24 mouse cellular contexts compared by ENCODE assay signal in genomic region chr16:91612525-91612924, GRCm38 (mm10). TPM values are rescaled to one million over a fixed set of nuclear protein-coding genes. Genes with fewer than 3 reads are reported as not detected.
DNase-seq lines count a peak whose midpoint lies in the region; ATAC-seq lines count a peak whose summit lies in the region.
"Had no signal": no experiment of that assay in that cellular context is flagged by ENCODE, and none has a peak within 500 bp of the region (broad histone marks: within the 10 kb centered on the region; RNA-seq: fewer than 3 reads in every experiment).

No protein-coding gene starts in this region.

- peak; percentile 30 for DNase-seq in adrenal gland, postnatal 25 days
- no peak for DNase-seq in adrenal gland, postnatal 10 days
- DNase-seq in 3T3-L1 (ENCODE audit: low read depth, low spot score) (peak; percentile 65), adipocyte (ENCODE audit: low spot score) (peak; percentile 43)
- no peak for DNase-seq in layer of hippocampus, postnatal 10 days (ENCODE audit: low spot score in 2 of 2)
- no peak for DNase-seq in gastrocnemius, adult 8-10 months (ENCODE audit: low spot score in 2 of 2)
- DNase-seq: B cell, adult 2 months; cerebellum, adult 11 months; cerebellum, postnatal 10 days; gastrocnemius, postnatal 14 days; heart, adult 2 months; heart, postnatal 36 days; kidney, adult 18-20 months; kidney, postnatal 4 days; left cerebral cortex, postnatal 4 days; liver; lung, postnatal 14 days; right cerebral cortex, adult 18-20 months; right cerebral cortex, postnatal 4 days; thymus, adult 18-20 months; thymus, postnatal 4 days had no signal

- peak; percentile 31; the same call in 1 of the 2 replicates for ATAC-seq in neutrophil, adult 5-6 weeks (ENCODE audit: extremely low read depth, insufficient number of reproducible peaks, low FRiP score, poor library complexity, severe bottlenecking)
- ATAC-seq: forebrain, embryonic 16.5 days; midbrain, embryonic 13.5 days had no signal

RNA-seq across cellular contexts. Expression of gene Dnajc28, which starts 6.3 kb away (rescaled TPM):
- 14.5 and 17.1 TPM in 2 replicates for total RNA-seq in adrenal gland, postnatal 25 days (2021)
- 10 to 100 TPM; 10.9 to 15.4 TPM for total RNA-seq in adrenal gland, postnatal 10 days (2021)
- 8.3 and 9.1 TPM in 2 replicates for total RNA-seq in neutrophil, adult 5-6 weeks (2017)
- 1 to 10 TPM; 5.0 to 5.1 TPM for total RNA-seq in layer of hippocampus, postnatal 10 days (2021)
- 10 to 100 TPM; 17.2 to 20.8 (median 19.4) TPM for total RNA-seq in gastrocnemius, adult 8-10 months (2022)

RNA-seq across cellular contexts. Expression of gene Tmem50b, which starts 14.9 kb away (rescaled TPM):
- total RNA-seq in adrenal gland, postnatal 25 days (2021), result 57.9 and 58.3 TPM in 2 replicates
- 10 to 100 TPM; 33.8 to 38.3 TPM for total RNA-seq in adrenal gland, postnatal 10 days (2021)
- 81.5 and 86.4 TPM in 2 replicates for total RNA-seq in neutrophil, adult 5-6 weeks (2017)
- 100 to 1,000 TPM; 114 to 119 TPM for total RNA-seq in layer of hippocampus, postnatal 10 days (2021)
- 10 to 100 TPM; 12.0 to 14.8 (median 13.2) TPM for total RNA-seq in gastrocnemius, adult 8-10 months (2022)

RNA-seq across cellular contexts. Expression of gene Gart, which starts 34.2 kb away (rescaled TPM):
- total RNA-seq in adrenal gland, postnatal 25 days (2021), result 90.8 and 124 TPM in 2 replicates
- total RNA-seq in adrenal gland, postnatal 10 days (2021), result 10 to 100 TPM; 93.3 to 94.2 TPM
- total RNA-seq in neutrophil, adult 5-6 weeks (2017), result 37.3 and 48.8 TPM in 2 replicates
- total RNA-seq in layer of hippocampus, postnatal 10 days (2021), result 10 to 100 TPM; 51.1 to 54.2 TPM
- 10 to 100 TPM; 59.7 to 64.2 (median 61.5) TPM for total RNA-seq in gastrocnemius, adult 8-10 months (2022)

RNA-seq across cellular contexts. Expression of gene Son, which starts 34.8 kb away (rescaled TPM):
- 297 and 334 TPM in 2 replicates for total RNA-seq in adrenal gland, postnatal 25 days (2021)
- 100 to 1,000 TPM; 169 to 238 TPM for total RNA-seq in adrenal gland, postnatal 10 days (2021)
- total RNA-seq in neutrophil, adult 5-6 weeks (2017), result 542 and 583 TPM in 2 replicates
- total RNA-seq in layer of hippocampus, postnatal 10 days (2021), result 100 to 1,000 TPM; 251 to 289 TPM
- total RNA-seq in gastrocnemius, adult 8-10 months (2022), result 100 to 1,000 TPM in 2 of 4 experiments, 10 to 100 TPM in 2; 86.2 to 107 (median 101) TPM

Comparison
In these comparisons a context has a peak if more than half of its experiments do, and no peak if none do; other contexts are left out.
1. DNase-seq: peak in adrenal gland, postnatal 25 days (single experiment), 3T3-L1 (single experiment) and adipocyte (single experiment); none in adrenal gland, postnatal 10 days (single experiment), layer of hippocampus, postnatal 10 days (0 of 2) and gastrocnemius, adult 8-10 months (0 of 2).